Mouse (Mus musculus): Measurements from ENCODE around the gene Lrrtm3.

The Lrrtm3 gene

GRCm38 (mm10) chr10:64041218-64041617 is 48.9 kb downstream of the Lrrtm3 start:
- DNase-seq, result no peak

GRCm38 (mm10) chr10:64039760-64040535 is 50.1 kb downstream of the Lrrtm3 start:
- peak; percentile 21 for DNase-seq

- no peak for DNase-seq
These were observed 59.2 kb downstream of the Lrrtm3 start for GRCm38 (mm10) chr10:64030901-64031300.

- peak; percentile 18 for DNase-seq
These were observed 66.7 kb downstream of the Lrrtm3 start for GRCm38 (mm10) chr10:64023340-64023739.

GRCm38 (mm10) chr10:64020347-64020746 is 69.7 kb downstream of the Lrrtm3 start:
- no peak for DNase-seq

GRCm38 (mm10) chr10:64001996-64002395 is 88.1 kb downstream of the Lrrtm3 start:
- no peak for DNase-seq

GRCm38 (mm10) chr10:64001531-64001930 is 88.5 kb downstream of the Lrrtm3 start:
- no peak for DNase-seq

GRCm38 (mm10) chr10:63994251-63994650 is 95.8 kb downstream of the Lrrtm3 start:
- no peak for DNase-seq

- DNase-seq, result no peak
These were observed 104.5 kb downstream of the Lrrtm3 start for GRCm38 (mm10) chr10:63985576-63985975.

GRCm38 (mm10) chr10:63979410-63979809 is 110.7 kb downstream of the Lrrtm3 start:
- peak; percentile 9 for DNase-seq

GRCm38 (mm10) chr10:63978969-63979368 is 111.1 kb downstream of the Lrrtm3 start:
- no peak for DNase-seq

GRCm38 (mm10) chr10:63978535-63978934 is 111.5 kb downstream of the Lrrtm3 start:
- DNase-seq, result no peak

- DNase-seq, result no peak
These were observed 112.0 kb downstream of the Lrrtm3 start for GRCm38 (mm10) chr10:63978101-63978500.

GRCm38 (mm10) chr10:63972300-63972699 is 117.8 kb downstream of the Lrrtm3 start:
- peak; percentile 26 for DNase-seq

- peak; percentile 10 for DNase-seq
These were observed 135.7 kb downstream of the Lrrtm3 start for GRCm38 (mm10) chr10:63954308-63954930.

- DNase-seq, result no peak
These were observed 138.6 kb downstream of the Lrrtm3 start for GRCm38 (mm10) chr10:63951481-63951880.

- DNase-seq, result peak; percentile 5
These were observed 139.2 kb downstream of the Lrrtm3 start for GRCm38 (mm10) chr10:63950867-63951266.

- DNase-seq, result no peak
These were observed 142.8 kb downstream of the Lrrtm3 start for GRCm38 (mm10) chr10:63947266-63947665.

GRCm38 (mm10) chr10:63945534-63945933 is 144.5 kb downstream of the Lrrtm3 start:
- DNase-seq, result no peak

GRCm38 (mm10) chr10:63933946-63934345 is 156.1 kb downstream of the Lrrtm3 start:
- DNase-seq, result no peak

- no peak for DNase-seq
These were observed 162.7 kb downstream of the Lrrtm3 start, which contains the start of gene Gm10118 for GRCm38 (mm10) chr10:63927334-63927733. Gene Gm10118 (minus strand): TSS chr10:63927434.

GRCm38 (mm10) chr10:63908878-63909277 is 181.2 kb downstream of the Lrrtm3 start:
- no peak for DNase-seq

GRCm38 (mm10) chr10:63899891-63900290 is 190.2 kb downstream of the Lrrtm3 start:
- DNase-seq, result no peak

GRCm38 (mm10) chr10:63894612-63895011 is 195.5 kb downstream of the Lrrtm3 start:
- DNase-seq, result no peak
